Mouse (Mus musculus): ENCODE results near the gene Nsmf.

- TF ChIP-seq POLR2A (IDR thresholded peaks at IDR 0.05; ENCODE audit: control insufficient read depth, extremely low read depth, insufficient read depth, low read length, poor library complexity) (no peak), CTCF (IDR thresholded peaks at IDR 0.05; ENCODE audit: borderline replicate concordance, control insufficient read depth, extremely low read depth, insufficient read depth, low read length, poor library complexity) (no peak)
These were observed 21.4 kb downstream of the Nsmf start for GRCm38 (mm10) chr2:25075506-25075905.

Data from thymus, adult 2 months (tissue).